Mouse (Mus musculus) CH12.LX (cell line): ENCODE measurements around the gene Pdzrn4.

Experiments
- CHD2 ChIP-seq: IDR thresholded peaks from 2 replicates; pipeline ENCODE4 v1.6.1; 2011; ENCODE audit warnings: low read length, improper control_type of control experiment
- CTCF ChIP-seq, 2 experiments: IDR thresholded peaks in 1 of 2; conservative IDR thresholded peaks in 1 of 2; 2 replicates each; pipeline ENCODE4 v1.5.1; 2011 to 2012; ENCODE audit warnings: low read depth in 2 of 2, low read length in 2 of 2, improper control_type of control experiment in 1 of 2, inconsistent platforms in 1 of 2, mild to moderate bottlenecking in 1 of 2, moderate library complexity in 1 of 2
- EP300 ChIP-seq: IDR thresholded peaks from 2 replicates; pipeline ENCODE4 v1.6.1; 2011; ENCODE audit warnings: low read length, improper control_type of control experiment
- ETS1 ChIP-seq: conservative IDR thresholded peaks from 2 replicates; pipeline ENCODE4 v1.6.1; 2012; ENCODE audit warnings: low read depth, mild to moderate bottlenecking, inconsistent platforms, low read length, improper control_type of control experiment, moderate library complexity
- JUND ChIP-seq: conservative IDR thresholded peaks from 2 replicates; pipeline ENCODE4 v1.6.1; 2011; ENCODE audit warnings: low read depth, low read length, improper control_type of control experiment
- MAFK ChIP-seq: IDR thresholded peaks from 2 replicates; pipeline ENCODE4 v1.6.1; 2011; ENCODE audit warnings: low read length, improper control_type of control experiment; ENCODE audit not compliant: insufficient replicate concordance
- MAX ChIP-seq: IDR thresholded peaks from 2 replicates; pipeline ENCODE4 v1.6.1; 2011; ENCODE audit warnings: low read length, improper control_type of control experiment
- NRF1 ChIP-seq: IDR thresholded peaks from 2 replicates; pipeline ENCODE4 v1.6.1; 2014; ENCODE audit warnings: low read depth, mild to moderate bottlenecking, inconsistent platforms, low read length, improper control_type of control experiment, moderate library complexity
- POLR2A ChIP-seq: IDR thresholded peaks from 2 replicates; pipeline ENCODE4 v1.6.1; 2011; ENCODE audit warnings: low read depth, mild to moderate bottlenecking, improper control_type of control experiment, low read length
- USF1 ChIP-seq: IDR thresholded peaks from 2 replicates; pipeline ENCODE4 v1.6.1; 2014; ENCODE audit warnings: low read depth, mild to moderate bottlenecking, inconsistent platforms, low read length, improper control_type of control experiment
- ZC3H11A ChIP-seq: IDR thresholded peaks from 2 replicates; pipeline ENCODE4 v1.6.1; 2012; ENCODE audit warnings: low read depth, mild to moderate bottlenecking, inconsistent platforms, low read length, improper control_type of control experiment

GRCm38 (mm10) chr15:92621731-92622234 lies 225.1 kb downstream of the Pdzrn4 start:
- no peak for TF ChIP-seq EP300
- no peak for TF ChIP-seq ETS1
- no peak for TF ChIP-seq MAX
- no peak for TF ChIP-seq CTCF (conservative IDR thresholded peaks at IDR 0.05 in 1 of 2, IDR thresholded peaks at IDR 0.05 in 1 of 2; ENCODE audit: low read depth in 2 of 2, low read length in 2 of 2)
- TF ChIP-seq ZC3H11A, result no peak
- no peak for TF ChIP-seq JUND
- no peak for TF ChIP-seq POLR2A
- TF ChIP-seq NRF1, result no peak
- TF ChIP-seq CHD2, result no peak
- TF ChIP-seq USF1, result no peak
- no peak for TF ChIP-seq MAFK
